Mouse (Mus musculus): ENCODE data around the gene Tctn1.

DNA sequence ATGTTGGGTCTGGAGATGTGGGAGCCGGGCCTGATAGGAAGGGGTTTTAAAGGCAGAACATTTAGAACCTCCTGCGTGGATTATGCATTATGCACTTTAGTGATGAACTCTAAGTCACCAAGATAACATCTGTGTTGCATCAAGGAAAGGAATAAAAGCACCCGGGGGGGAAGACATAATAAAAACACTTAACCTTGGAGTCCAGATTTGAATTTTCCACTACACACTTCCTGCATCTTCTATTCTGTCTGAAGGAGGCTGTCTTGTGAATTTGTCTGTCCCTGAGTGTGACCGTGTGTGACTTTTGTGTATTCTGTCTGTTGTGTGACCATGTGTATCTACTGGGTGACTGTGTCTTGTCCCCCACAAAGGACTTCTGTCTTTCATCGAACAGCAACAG is 32.3 kb downstream of the Tctn1 start:
- TF ChIP-seq CTCF (IDR thresholded peaks at IDR 0.05) (no peak), POLR2A (IDR thresholded peaks at IDR 0.05; ENCODE audit: insufficient read depth, low read depth, low read length) (no peak)

Data from heart, adult 2 months (tissue).